Mouse (Mus musculus): Measurements from ENCODE around the gene Rab9.

DNA sequence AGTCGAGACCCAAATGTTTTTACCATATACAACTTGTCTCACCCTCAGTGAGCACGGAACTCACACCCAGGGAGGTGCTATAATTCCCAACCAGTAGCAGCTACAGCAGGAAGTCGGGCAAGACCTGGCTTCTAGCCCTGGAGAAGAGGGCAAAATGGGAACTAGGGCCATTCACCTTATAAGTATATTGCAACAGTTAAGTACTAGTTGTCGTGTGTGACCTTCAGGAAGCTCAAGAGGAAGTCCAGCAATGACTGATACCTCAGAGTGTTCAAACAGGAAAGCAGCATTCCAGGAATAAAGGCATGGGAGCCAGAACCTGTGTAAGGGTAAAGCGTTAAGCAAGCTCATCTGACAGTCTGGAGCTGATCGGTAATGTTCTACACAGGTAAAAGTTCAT lies 26.1 kb downstream of the Rab9 start:
- TF ChIP-seq CTCF (IDR thresholded peaks at IDR 0.05; ENCODE audit: extremely low read depth, insufficient read length, insufficient replicate concordance, low read depth, low read length) (no peak), POLR2A (IDR thresholded peaks at IDR 0.05; ENCODE audit: low read depth, low read length) (no peak)
